Mouse (Mus musculus) hindbrain, embryonic 11.5 days (tissue): ENCODE measurements around the gene Topaz1. TPM values are rescaled to one million over a fixed set of nuclear protein-coding genes. Genes with fewer than 3 reads are reported as not detected.
"Not testable (repeated sequence)": the region's sequence is repeated elsewhere in the genome, so short reads cannot be mapped to it uniquely, and the experiment has no call there.

Source experiments
- ATAC-seq: fragments of 200-750 bp; cut with Nextera tagmentation; 2 replicates; pipeline ENCODE4 v1.8.0; 2017; ENCODE audit warnings: mild to moderate bottlenecking, moderate TSS enrichment, moderate library complexity; ENCODE audit not compliant: low FRiP score
- DNase-seq: peaks from one replicate; pipeline ENCODE4 v3.0.0-alpha.2; 2015; ENCODE audit warnings: low spot score
- H3K27ac ChIP-seq: fragments of 300-500 bp; sonication (generic); 2 replicates; pipeline ENCODE4 v1.5.1; 2014; ENCODE audit warnings: mild to moderate bottlenecking, low read depth, low read length
- H3K27me3 ChIP-seq: fragments of 300-500 bp; sonication (generic); 2 replicates; pipeline ENCODE4 v1.6.1; 2014; ENCODE audit warnings: mild to moderate bottlenecking, low read length, moderate library complexity, mixed read lengths; ENCODE audit not compliant: control insufficient read depth, insufficient read depth
- H3K36me3 ChIP-seq: fragments of 300-500 bp; sonication (generic); 2 replicates; pipeline ENCODE4 v1.6.1; 2014; ENCODE audit warnings: mild to moderate bottlenecking, low read length, moderate library complexity, mixed read lengths; ENCODE audit not compliant: control insufficient read depth, insufficient read depth
- H3K4me1 ChIP-seq: fragments of 300-500 bp; sonication (generic); replicated peaks from 2 replicates; pipeline ENCODE4 v1.6.1; 2014; ENCODE audit warnings: low read length, mixed read lengths; ENCODE audit not compliant: control insufficient read depth, insufficient read depth
- H3K4me2 ChIP-seq: fragments of 300-500 bp; sonication (generic); replicated peaks from 2 replicates; pipeline ENCODE4 v1.6.1; 2014; ENCODE audit warnings: mild to moderate bottlenecking, low read depth, low read length
- H3K4me3 ChIP-seq: fragments of 300-500 bp; sonication (generic); 2 replicates; pipeline ENCODE4 v1.5.1; 2014; ENCODE audit warnings: low read depth, low read length
- H3K9ac ChIP-seq: fragments of 300-500 bp; sonication (generic); 2 replicates; pipeline ENCODE4 v1.6.1; 2014; ENCODE audit warnings: low read depth, low read length
- H3K9me3 ChIP-seq: fragments of 300-500 bp; sonication (generic); 2 replicates; pipeline ENCODE4 v1.6.1; 2016; ENCODE audit warnings: low read length; ENCODE audit not compliant: control insufficient read depth
- WGBS: fragments of 180-500 bp; shearing (Covaris S2); extraction: QIAGEN DNeasy Blood & Tissue Kit; methylation state at CpG from one replicate; pipeline ENCODE4 v1.1.7; 2014; 5-methylcytosine and 5-hydroxymethylcytosine counted together
- polyA plus RNA-seq: library from polyadenylated mRNA; unstranded; fragments of >200 nt; fragmentation: Nextera tagmentation; extraction: Ambion mirVana; gene quantifications from 2 replicates; pipeline ENCODE4 v1.2.1, GENCODE M21; 2014

The Topaz1 gene
- polyA plus RNA-seq, 1 experiment from 2014 or later: not detected

DNA sequence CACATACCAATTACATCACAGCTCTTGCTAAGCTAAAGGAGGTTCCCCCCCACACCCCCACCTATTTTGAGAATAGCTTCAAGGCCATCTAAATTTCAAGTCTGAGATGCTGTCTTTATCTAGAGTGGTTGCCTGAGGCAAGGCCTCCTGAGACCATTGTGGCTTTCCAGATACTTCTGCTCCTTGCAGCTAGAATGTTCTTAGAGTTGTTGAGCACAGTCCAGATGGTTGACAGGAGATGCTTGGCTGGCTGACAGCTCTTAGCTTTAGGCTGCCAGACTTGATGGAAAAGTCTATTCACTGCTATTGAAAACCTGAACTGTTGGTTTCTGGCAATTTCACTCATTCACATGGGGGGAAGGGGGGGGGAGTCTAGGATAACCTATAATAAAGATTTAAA, 99.0 kb downstream of the Topaz1 start:
- no peak for ATAC-seq
- H3K27ac ChIP-seq: no peak overlapping the region
- DNase-seq: no peak

DNA sequence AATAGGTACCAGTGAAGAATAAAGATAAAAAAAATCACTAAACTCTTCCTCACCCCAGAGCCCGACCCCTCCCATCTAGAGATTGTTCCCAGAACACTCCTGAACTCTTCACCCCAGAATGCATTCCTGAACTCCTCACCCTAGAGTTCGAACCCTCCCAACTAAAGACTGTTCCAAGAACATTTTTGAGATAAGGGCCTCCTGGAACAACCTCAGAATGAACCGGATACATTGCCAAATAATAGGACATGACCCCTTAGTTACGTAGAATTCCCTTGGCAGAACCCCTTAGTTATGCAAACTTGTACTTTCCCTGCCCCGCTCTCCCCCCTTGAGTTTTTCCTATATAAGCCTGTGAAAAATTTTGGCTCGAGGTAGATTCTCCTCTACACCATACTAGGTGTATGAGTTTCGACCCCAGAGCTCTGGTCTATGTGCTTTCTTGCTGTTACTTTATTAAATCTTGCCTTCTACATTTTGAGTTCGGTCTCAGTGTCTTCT, 100.7 kb downstream of the Topaz1 start:
- WGBS: 89% methylated on average over 7 of the region's 8 CpGs
- ATAC-seq, H3K4me1 ChIP-seq, H3K27ac ChIP-seq, H3K4me3 ChIP-seq, H3K9ac ChIP-seq, H3K27me3 ChIP-seq, H3K9me3 ChIP-seq, H3K4me2 ChIP-seq, DNase-seq: not testable (repeated sequence)
- peaks cover 11% of the 10 kb centered on the region for H3K36me3 ChIP-seq

More for the DNA sequence above, 99.0 kb downstream of the Topaz1 start:
- H3K9ac ChIP-seq: no peak overlapping the region
- H3K9me3 ChIP-seq: no peaks in the 10 kb centered on the region
- no peak overlapping the region for H3K4me2 ChIP-seq
- no peaks in the 10 kb centered on the region for H3K4me1 ChIP-seq
- no peak overlapping the region for H3K4me3 ChIP-seq
- peaks cover 3% of the 10 kb centered on the region; the same call in 1 of the 2 replicates for H3K36me3 ChIP-seq
- no peaks in the 10 kb centered on the region for H3K27me3 ChIP-seq

Other genes with a start within 250 kb of the Topaz1 start
- gene Tcaim, start 58.2 kb downstream of the Topaz1 start, polyA plus RNA-seq: 6.5 and 7.6 TPM in 2 replicates
- 0.62 TPM in 1 of 2 replicates, not detected in the other for gene Gm35549, start 96.7 kb downstream of the Topaz1 start, polyA plus RNA-seq
- 75.0 and 77.3 TPM in 2 replicates for gene Zfp445, start 118.7 kb downstream of the Topaz1 start, polyA plus RNA-seq
- 3.7 and 3.9 TPM in 2 replicates for gene Zkscan7, start 138.3 kb downstream of the Topaz1 start, polyA plus RNA-seq
- 34.8 and 37.3 TPM in 2 replicates for gene Zfp105, start 175.7 kb downstream of the Topaz1 start, polyA plus RNA-seq
- gene 1110059G10Rik, start 203.7 kb downstream of the Topaz1 start, polyA plus RNA-seq: 36.6 and 37.3 TPM in 2 replicates
- 55.6 and 71.8 TPM in 2 replicates for gene Kif15, start 203.7 kb downstream of the Topaz1 start, polyA plus RNA-seq